Mouse (Mus musculus) olfactory bulb, adult 2 months (tissue): ENCODE measurements at regions not wholly inside any gene's neighbourhood (a gene's known extent, or its start where the extent isn't known, plus 50 kb on each side); places are given as distances from the start of the nearest gene placed in this dataset.

Experiments
- CTCF ChIP-seq: fragments of 200-500 bp; IDR thresholded peaks from 2 replicates; pipeline ENCODE4 v1.5.1; 2012; ENCODE audit warnings: low read depth, mild to moderate bottlenecking, low read length, moderate library complexity; ENCODE audit not compliant: insufficient read depth
- POLR2A ChIP-seq: fragments of 200-500 bp; IDR thresholded peaks from 2 replicates; pipeline ENCODE4 v1.6.1; 2012; ENCODE audit warnings: mild to moderate bottlenecking, low read depth, low read length, moderate library complexity; ENCODE audit not compliant: insufficient read depth

GRCm38 (mm10) chrX:77050401-77051381 is 448.0 kb upstream of the Cldn34d start:
- no peak for TF ChIP-seq CTCF
- TF ChIP-seq POLR2A = no peak
